Mouse (Mus musculus) 3134 (cell line): Measurements from ENCODE around the gene Nexn.
A peak's percentile ranks its signal among the peaks of the same experiment; 100 is the strongest.

ENCODE experiments used
- DNase-seq: peaks from one replicate; pipeline ENCODE4 v3.0.0-alpha.2; 2011; ENCODE audit warnings: low spot score; ENCODE audit not compliant: insufficient read length; ENCODE audit errors: extremely low read depth

The Nexn gene

DNA sequence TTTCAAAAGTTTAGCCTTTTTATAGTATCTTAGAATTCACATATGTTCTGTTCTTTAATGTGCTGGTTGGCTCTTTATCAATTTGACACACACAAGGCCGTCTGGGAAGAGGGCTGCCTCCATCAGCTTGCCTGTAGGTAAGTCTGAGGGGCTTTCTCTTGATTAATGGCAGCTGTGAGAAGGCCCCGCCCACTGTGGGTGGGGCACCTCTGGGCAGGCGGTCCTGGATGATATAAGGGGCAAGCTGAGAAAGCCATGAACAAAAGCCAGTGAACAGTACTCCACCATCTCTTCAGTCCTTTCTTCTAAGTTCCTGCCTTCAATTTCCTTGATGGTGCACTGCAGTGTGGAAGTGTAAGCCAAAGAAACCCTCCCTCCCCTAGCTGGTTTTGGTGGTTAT, 16.0 kb upstream of the Nexn start:
- DNase-seq: peak; percentile 35

DNA sequence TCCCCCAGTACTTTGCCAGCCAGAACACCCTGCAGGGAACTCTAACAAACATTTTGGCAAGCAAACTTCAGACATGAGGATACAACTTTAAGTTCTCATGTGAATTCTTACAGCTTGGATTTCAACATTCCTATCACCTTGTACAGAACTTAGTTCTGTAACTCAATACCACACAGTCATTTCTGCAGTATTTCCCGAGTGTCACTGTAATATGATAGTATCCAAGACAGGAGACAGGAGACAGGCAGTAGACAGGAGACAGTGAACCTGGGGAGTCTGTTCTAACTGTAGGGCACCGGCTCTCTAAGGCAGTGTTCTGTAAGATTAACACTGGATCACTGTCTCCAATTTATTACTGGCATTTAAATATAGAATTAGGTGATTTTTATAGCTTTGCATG, 12.3 kb upstream of the Nexn start:
- no peak for DNase-seq

DNA sequence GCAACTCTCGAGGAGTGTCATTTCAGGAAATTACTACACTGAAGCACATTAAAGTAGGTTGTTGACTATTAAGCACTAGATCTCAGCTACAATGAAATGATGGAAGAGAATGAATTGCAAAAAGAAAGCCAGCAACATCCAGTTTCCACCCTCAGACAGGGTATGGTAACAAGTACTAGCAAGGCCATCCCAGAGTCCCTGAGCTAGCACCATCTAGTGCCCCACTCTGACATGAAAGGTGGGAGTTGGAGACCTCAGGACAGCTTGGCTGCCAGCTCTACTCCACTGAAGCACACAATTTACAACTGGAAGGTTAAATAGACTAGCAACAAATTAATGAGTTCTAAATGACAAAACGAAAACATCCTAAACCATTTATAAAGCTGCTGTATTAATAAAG, 11.8 kb upstream of the Nexn start:
- no peak for DNase-seq

DNA sequence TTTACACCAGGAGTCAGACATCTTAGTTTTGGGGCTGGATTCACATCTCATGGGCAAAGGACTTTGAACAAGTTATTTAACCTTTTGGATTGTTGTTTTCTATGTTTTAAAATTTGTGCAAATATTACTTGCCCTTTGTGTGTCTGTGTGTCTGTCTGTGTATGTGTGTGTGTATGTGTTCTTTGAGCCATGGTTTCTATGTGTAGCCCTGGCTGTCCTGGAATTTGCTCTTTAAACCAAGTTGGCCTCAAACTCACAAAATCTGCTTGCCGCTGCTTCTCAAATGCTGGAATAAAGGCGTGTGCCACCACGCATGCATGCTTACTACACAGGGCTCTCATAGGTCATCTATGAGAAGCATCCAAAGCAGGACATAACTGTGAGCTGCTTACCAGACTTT, 10.8 kb upstream of the Nexn start:
- no peak for DNase-seq

DNA sequence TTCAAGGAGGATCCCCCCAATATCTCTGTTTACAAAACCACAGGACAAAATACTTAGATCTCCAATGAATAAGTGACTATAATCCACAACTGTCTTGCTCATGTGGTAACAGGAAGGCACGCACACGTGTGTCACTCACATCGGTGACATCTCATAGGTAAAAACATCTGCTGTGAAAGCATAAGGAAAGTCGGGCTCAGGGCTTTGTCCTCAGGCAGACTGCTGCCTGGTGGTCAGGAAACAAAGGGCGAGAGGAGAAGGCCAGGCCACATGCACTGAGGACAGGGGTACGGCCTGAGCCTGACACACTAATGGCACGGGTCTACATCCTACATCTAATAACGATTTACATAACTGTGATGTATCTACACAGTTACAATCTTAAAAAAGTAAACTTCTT, 8.9 kb upstream of the Nexn start:
- DNase-seq: no peak

DNA sequence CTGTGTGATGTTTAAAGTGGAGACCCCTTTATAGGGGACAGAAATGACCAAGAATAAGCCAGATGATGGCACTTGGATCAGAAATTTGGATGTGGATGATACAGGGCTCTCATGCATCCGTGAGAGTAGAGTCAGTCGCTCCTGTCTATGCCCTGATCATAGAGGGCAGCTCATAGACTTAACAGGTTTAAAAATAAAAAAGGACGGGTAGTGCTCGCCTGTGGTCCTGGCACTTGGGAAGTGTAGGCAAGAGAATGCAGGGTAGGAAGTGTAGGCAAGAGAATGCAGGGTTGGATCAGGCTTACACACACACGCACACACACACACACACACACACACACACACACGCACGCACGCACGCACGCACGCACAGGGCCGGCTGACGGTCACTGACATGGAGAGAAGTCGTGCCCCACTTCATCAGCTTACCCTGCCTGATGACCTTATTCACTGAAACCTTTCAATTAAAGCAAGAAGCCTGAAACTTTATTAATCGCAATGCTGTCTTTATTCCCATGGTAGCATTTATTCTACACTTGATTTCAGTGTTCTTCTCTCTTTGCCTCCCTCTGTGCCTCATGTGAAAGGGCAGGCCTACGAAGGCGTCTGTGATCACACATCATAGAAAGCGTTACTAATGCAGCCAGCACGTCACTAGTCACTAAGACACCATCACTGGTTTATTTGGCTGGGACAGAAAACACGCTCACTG, 7.0 kb upstream of the Nexn start:
- DNase-seq: no peak

DNA sequence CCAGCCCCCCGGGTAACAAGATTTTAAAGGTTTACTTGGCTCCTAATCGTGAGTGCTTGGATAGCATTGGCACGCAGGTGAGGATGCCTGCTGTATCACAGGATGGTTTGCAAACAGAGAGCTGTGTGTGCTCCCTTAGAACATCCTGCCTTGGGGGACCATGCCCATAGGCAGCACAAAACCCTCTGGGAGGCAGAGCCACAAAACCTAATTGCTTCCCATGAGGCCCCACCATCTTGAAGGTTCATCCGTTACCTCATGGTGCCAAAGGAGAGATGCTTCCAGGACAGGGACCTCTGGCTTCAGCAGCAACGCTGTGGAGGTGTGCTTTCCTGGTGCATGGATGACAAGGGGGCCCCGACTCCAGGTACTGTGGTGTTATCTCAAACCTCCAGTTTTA, 5.7 kb upstream of the Nexn start:
- no peak for DNase-seq

DNA sequence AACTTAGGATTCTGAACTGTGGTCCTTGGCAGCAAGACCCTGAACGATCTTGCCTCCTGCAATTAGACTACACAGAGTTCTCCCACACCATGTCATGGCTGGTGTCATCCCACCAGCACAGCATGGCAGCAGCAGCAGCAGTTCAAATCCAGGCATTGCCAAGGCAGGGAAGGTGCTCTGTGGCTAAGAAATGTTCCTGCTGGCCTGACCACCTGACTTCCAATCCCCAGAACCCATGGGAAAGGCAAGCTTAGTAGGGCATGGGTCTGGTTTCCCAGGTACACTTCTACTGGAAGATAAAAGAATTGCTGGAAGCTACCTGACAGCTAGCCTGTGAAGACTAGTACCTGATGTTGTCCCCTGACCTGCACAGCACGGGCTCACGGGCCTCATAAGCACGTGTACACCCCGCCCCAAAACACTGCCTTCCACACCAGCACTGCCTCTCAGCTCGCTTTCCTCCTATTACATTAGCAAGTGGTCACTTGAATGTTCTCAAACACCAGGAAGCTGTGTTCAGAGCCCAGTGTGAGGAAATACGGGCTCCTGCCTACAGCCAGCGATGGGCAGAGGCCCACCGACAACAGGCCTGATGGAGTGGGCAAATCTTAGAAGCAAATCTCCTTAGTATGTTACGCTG, 5.0 kb upstream of the Nexn start:
- no peak for DNase-seq

DNA sequence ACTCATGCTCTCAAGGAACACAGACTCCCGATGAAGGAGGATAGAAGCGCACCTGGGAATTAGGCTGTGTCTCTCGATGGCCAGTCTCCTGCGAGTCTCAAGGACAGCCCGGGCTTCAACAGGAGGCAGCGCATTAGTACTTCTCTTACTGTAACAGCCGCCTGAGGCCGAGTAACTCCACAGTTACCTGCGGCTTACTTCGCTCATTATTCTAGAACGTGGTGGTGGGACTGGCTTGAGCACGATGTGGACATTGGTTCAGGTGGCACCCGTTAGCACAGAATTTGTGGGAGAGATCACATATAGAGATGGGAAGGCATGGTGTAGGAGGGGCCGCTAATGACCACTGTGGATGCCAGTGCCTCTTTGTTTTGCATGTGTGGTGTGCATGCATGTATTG, 1.9 kb upstream of the Nexn start:
- DNase-seq: no peak

DNA sequence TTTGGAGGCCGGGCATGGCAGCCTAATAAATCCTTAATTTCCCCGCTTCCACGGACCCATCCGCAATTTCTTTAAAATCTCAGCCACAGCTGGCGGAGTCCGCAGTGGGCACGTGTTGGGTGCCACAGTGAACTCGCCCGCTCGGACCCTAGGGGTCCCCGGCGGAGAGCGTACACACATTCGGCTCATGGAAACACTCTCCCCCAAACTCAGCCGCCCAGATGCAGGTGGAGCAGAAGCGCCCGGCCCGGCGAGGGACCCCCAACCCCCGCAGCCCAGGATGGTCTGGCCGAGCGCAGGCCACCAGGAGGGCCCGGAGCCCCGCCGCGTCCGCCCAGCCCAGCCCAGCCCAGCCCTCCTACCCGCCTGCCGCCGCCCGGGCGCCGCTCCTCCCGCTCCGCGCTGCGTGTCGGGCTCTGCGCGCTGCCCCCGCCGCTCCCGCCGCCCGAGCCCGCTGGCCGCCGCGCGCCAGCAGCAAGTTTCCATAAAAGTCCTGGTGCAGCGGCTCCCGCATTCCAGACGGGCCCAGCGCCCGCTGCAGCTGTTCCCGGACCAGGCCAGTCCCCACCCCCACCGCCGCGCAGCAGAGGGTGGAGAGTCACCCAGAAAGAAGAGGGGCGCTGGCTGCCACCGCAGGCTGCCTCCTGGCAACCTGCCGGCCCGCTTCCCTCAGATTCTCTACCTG, 657 bp downstream of the Nexn start:
- no peak for DNase-seq

DNA sequence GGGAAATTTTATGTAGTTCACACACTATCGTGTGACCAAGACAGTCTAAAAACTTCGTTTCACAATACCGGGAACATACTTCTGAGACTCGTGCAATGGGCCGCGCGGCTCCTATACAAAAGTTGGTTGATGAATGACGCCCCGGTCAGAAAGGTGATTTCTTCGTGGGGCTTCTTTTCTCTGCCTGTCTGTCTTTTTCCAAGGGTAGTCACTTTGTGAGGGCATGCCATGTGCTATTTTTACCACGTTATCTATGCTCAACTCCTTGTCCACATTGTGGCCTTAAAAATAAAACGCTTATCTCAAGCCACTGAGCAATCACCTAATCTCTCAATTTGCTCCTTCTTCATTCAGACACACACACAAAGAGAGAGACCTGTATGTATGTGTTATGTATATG, 1.3 kb downstream of the Nexn start:
- DNase-seq: no peak

DNA sequence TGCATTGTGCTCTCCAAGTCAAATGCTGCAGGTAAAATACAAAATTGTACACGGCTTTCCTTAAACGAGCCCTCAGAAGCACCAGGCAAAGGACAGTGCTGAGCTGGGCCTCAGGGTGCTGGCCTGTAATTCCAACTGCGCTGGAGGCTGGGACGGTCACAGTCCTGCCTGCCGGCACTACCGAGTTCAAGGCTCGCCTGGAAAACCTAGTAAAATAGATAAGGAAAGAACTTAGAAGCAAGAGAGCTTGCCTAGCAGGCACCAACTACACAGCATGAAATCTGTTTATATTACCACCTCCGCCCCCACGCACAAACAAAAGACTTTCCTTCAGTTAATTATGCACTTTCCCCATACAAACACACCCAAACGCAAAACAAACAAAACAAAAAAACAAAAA, 1.8 kb downstream of the Nexn start:
- DNase-seq: no peak

DNA sequence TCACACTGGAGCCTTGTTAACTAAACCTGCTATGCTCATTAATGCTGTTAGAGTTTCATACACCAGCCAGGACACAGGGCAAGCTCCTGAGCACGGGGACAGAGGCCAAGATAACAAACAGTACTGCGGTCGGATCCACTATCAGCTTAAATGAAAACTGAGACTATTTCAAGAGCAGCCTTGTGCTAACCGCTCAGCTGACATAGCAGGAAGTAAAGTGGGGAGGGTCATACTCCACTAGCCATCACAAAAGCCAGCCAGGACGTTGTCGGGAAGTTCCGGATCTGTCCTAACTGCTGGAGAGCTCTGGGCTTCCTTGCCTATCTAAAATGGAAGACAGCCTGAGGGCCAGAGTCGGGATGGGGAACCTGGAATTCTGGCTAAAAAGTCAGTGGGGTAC, 4.2 kb downstream of the Nexn start:
- DNase-seq: no peak

DNA sequence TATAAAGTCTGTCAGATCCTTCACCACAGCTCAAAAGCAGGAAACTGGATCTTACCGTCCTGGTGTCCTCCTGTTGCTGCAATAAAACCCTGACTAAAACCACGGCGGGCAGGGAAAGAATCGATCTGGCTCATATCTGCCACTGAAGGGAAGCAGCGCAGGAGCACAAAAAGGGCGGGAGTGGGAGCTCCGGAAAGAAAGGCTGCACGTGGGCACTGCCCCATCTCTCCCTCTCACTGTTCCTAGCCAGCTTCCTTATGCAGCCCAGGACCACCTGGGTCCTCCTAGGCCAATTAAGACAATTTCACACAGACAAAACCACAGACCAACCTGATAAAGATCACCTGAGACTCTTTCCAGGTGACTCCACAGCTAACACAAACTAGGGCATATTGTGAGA, 4.7 kb downstream of the Nexn start:
- DNase-seq: no peak

DNA sequence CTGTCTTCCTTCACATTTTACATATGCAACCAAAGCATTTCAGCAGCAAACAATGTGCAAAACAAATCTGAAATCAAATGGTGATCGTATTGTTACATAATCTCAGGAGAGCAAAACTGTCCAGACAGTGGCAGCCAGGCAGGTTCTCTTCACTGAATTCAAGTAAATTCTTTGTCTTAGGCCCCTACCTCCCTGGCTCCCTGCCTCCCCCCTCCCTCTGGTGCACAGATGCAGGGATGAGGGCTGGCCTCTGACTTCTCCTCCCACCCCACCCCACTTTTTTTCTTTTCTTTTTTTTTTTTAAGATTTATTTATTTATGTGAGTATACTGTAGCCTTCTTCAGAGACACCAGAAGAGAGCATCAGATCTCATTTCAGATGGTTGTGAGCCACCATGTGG, 5.8 kb downstream of the Nexn start:
- DNase-seq: no peak

DNA sequence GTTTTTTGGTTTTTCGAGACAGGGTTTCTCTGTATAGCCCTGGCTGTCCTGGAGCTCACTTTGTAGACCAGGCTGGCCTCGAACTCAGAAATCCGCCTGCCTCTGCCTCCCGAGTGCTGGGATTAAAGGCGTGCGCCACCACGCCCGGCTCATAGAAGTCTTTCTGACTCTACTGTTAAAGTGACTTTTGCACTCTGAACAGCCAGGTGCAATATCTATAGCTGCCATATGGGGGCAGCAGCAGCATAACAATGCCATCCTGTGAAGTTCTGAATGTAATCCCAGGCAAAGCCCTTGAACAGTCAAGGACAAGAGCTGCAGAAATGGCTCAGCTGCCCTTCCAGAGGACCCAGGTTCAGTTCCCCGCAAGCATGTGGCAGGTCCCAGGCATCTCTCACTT, 6.7 kb downstream of the Nexn start:
- DNase-seq: peak; percentile 42

DNA sequence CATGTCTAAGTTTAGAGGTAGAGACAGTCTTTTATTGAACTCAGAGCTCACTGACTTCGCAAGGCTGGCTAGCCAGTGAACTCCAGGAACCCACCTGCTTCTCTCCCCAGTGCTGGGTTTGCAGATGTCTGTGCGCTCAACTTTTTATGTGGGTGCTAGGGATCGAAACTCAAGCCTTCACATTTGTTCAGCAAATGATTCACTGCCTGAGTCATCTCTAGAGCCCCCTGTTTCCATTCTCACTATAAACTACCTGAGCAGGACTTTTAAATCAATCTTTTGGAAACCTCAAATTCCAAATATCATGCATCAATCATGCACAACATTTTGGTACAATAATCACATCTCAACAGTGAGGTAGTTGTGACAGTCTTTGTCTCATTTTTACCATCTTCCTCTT, 8.6 kb downstream of the Nexn start:
- DNase-seq: no peak

DNA sequence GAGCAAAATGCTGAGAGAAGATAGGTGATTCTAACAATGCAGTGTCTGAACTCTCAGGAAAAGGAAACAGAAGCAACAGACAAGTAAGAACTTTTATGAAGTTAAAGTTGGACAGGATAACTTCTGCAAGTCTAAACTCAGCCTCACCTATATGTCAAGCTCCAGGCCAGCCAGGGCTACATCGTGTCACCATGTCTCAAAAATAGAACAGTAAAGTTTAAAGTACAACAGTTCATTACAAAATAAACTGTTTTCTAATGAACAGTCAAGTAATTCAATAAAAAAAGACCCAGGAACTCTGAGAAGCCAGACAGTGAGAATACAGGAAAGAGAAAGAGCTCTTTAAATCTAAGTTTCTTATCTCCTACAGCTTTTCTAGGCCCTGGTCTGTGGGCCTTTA, 15.7 kb downstream of the Nexn start:
- no peak for DNase-seq

DNA sequence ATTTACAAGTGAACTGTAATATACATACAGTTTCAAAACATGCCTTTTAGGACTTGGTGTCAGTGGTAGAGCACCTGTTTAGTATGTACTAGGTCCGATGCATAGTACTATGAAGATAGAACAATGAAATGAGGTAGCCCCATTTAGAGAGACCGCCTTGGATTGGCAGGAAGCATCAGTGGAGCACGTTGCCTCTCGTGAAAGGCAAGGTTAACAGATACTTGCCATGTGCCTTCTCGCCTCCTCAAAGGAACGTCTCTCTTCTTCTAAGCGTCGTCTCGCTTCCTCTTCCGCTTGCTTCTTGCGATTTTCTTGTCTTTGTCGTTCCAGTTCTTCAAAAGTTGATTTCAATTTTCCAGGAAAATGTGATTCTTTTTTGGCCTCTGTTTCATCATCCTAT, 18.4 kb downstream of the Nexn start:
- DNase-seq: no peak

DNA sequence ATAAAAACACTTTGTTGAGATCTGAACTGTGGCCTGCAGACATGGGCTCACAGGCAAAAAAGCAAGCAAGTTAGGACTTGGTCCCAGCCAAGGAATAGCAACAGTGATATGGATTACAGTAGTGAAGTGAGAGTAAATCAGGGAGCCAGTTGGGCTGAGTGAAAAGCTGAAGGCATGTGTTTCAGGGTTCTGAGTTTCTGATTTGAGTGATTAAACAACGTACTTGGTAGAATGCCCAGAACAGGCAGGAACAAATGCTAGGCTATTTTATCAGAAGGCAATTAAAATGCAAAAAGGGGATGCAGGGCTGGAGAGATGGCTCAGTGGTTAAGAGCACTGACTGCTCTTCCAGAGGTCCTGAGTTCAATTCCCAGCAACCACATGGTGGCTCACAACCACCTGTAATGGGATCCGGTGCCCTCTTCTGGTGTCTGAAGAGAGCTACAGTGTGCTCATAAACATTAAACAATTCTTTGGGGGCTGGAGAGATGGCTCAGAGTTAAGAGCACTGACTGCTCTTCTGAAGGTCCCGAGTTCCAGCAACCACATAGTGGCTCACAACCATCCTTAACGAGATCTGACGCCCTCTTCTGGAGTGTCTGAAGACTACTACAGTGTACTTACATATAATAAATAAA, 20.8 kb downstream of the Nexn start:
- no peak for DNase-seq

DNA sequence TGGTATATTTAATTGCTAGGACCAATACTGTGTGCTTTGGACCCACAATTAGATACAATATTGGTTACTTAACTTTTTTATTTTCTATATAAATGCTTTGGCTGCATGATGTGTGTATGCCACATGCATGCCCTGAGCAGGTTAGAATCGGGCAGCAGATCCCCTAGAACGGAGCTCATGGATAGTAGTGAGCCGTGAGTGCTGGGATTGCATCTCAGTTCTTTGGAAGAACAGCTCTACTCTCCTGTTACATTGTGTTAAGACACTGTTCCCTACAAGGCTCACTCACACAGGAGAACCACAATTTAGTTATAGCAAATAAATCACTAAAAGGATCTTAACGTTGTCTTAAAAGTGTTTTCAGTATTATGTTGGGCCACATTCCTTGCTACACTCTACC, 22.8 kb downstream of the Nexn start:
- no peak for DNase-seq

DNA sequence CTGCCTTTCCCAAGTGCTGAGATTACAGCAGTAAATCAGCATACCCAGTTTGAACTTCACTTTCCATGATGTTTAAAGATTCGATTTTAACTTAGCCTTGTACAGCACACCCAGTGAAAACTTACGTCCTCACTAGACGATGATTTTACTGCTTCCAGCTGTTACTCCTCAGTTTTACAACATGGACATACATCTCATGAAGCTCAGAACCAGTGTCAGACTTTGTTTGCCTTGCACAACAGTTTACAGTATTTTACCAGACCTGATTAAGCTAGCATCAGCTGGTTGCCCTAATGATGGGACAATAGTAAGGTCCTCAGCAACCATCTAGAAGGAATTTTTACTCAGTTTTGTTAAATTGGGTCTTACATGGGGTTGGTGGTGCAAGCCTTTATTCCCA, 25.1 kb downstream of the Nexn start:
- no peak for DNase-seq
